ENCODE assay signal across 14 mouse cellular contexts in genomic region chr11:102611317-102611705, GRCm38 (mm10). TPM values are rescaled to one million over a fixed set of nuclear protein-coding genes. Genes with fewer than 3 reads are reported as not detected.
DNase-seq lines count a peak whose midpoint lies in the region; ATAC-seq lines count a peak whose summit lies in the region.
"Had no signal": no experiment of that assay in that cellular context is flagged by ENCODE, and none has a peak within 500 bp of the region (broad histone marks: within the 10 kb centered on the region; RNA-seq: fewer than 3 reads in every experiment).

No protein-coding gene starts in this region.

- no peak for ATAC-seq in heart, embryonic 16.5 days (replicated peaks; ENCODE audit: extremely low read depth, insufficient read depth, low FRiP score)
- no peak for ATAC-seq in midbrain, embryonic 14.5 days (ENCODE audit: low FRiP score, low TSS enrichment)
- no peak for ATAC-seq in forebrain, embryonic 13.5 days
- ATAC-seq in limb, embryonic 15.5 days (ENCODE audit: insufficient number of reproducible peaks, low FRiP score, low TSS enrichment, low read depth) = no peak

- peaks cover 27% of the 10 kb centered on the region for H3K4me1 ChIP-seq in heart, embryonic 16.5 days (ENCODE audit: control insufficient read depth, insufficient read depth, low read length)
- H3K4me1 ChIP-seq in midbrain, embryonic 10.5 days = peaks cover 54% of the 10 kb centered on the region
- H3K4me1 ChIP-seq in midbrain, embryonic 14.5 days (ENCODE audit: control insufficient read depth, insufficient read depth, low read length) = peaks cover 6% of the 10 kb centered on the region; the same call in 1 of the 2 replicates
- peaks cover 46% of the 10 kb centered on the region for H3K4me1 ChIP-seq in forebrain, embryonic 13.5 days
- peaks cover 42% of the 10 kb centered on the region for H3K4me1 ChIP-seq in limb, embryonic 15.5 days

- H3K4me2 ChIP-seq in heart, embryonic 16.5 days (ENCODE audit: low read depth, low read length) = no peak overlapping the region
- no peak overlapping the region for H3K4me2 ChIP-seq in midbrain, embryonic 14.5 days (ENCODE audit: low read length)
- peak overlapping the region; percentile 36 for H3K4me2 ChIP-seq in forebrain, embryonic 13.5 days
- no peak overlapping the region for H3K4me2 ChIP-seq in limb, embryonic 15.5 days
- H3K4me2 ChIP-seq: liver, embryonic 13.5 days had no signal

- 27% methylated on average over 6 of the region's 6 CpGs for WGBS in heart, embryonic 16.5 days
- 9% methylated on average over 6 of the region's 6 CpGs for WGBS in midbrain, embryonic 10.5 days
- WGBS in midbrain, embryonic 14.5 days = 19% methylated on average over 6 of the region's 6 CpGs
- 9% methylated on average over 6 of the region's 6 CpGs for WGBS in forebrain, embryonic 13.5 days
- WGBS in limb, embryonic 15.5 days = 15% methylated on average over 6 of the region's 6 CpGs

- no peaks in the 10 kb centered on the region for H3K27me3 ChIP-seq in heart, embryonic 16.5 days (ENCODE audit: control insufficient read depth, insufficient read depth, low read length)
- H3K27me3 ChIP-seq in midbrain, embryonic 10.5 days (ENCODE audit: low read depth, poor library complexity, severe bottlenecking) = peaks cover 60% of the 10 kb centered on the region
- no peaks in the 10 kb centered on the region for H3K27me3 ChIP-seq in midbrain, embryonic 14.5 days (ENCODE audit: control insufficient read depth, insufficient read depth, low read length)
- no peaks in the 10 kb centered on the region for H3K27me3 ChIP-seq in forebrain, embryonic 13.5 days
- no peaks in the 10 kb centered on the region for H3K27me3 ChIP-seq in limb, embryonic 15.5 days

- DNase-seq in heart, postnatal 10 days = no peak
- DNase-seq in midbrain, embryonic 10.5 days (ENCODE audit: low spot score) = no peak
- DNase-seq in midbrain, embryonic 14.5 days = no peak
- DNase-seq in cerebellum, adult 9-11 months = no peak
- no peak for DNase-seq in cerebellum, adult 8-10 months
- DNase-seq: cerebellum, adult 2 months; gastrocnemius, postnatal 25 days; layer of hippocampus, adult 9-11 months; liver, embryonic 13.5 days had no signal

- H3K27ac ChIP-seq in heart, embryonic 16.5 days (ENCODE audit: low read length) = peak overlapping the region; percentile 19; the same call in 1 of the 2 replicates
- peak overlapping the region; percentile 79 for H3K27ac ChIP-seq in midbrain, embryonic 10.5 days (replicated peaks)
- H3K27ac ChIP-seq in midbrain, embryonic 14.5 days (replicated peaks; ENCODE audit: low read depth, low read length) = no peak overlapping the region
- peak overlapping the region; percentile 73 for H3K27ac ChIP-seq in forebrain, embryonic 13.5 days
- peak overlapping the region; percentile 99 for H3K27ac ChIP-seq in limb, embryonic 15.5 days
- H3K27ac ChIP-seq: liver, embryonic 13.5 days had no signal

- H3K9ac ChIP-seq in heart, embryonic 16.5 days (ENCODE audit: low read length) = no peak overlapping the region
- no peak overlapping the region for H3K9ac ChIP-seq in midbrain, embryonic 14.5 days (replicated peaks; ENCODE audit: low read length)
- no peak overlapping the region for H3K9ac ChIP-seq in forebrain, embryonic 13.5 days
- no peak overlapping the region for H3K9ac ChIP-seq in limb, embryonic 15.5 days
- H3K9ac ChIP-seq: liver, embryonic 13.5 days had no signal

- intact Hi-C loops in heart, postnatal 10 days (cut with DNase I) = no loop called here

- no peaks in the 10 kb centered on the region for H3K9me3 ChIP-seq in heart, embryonic 16.5 days (replicated peaks; ENCODE audit: control insufficient read depth, low read length)
- no peaks in the 10 kb centered on the region for H3K9me3 ChIP-seq in midbrain, embryonic 10.5 days (replicated peaks)
- no peaks in the 10 kb centered on the region for H3K9me3 ChIP-seq in midbrain, embryonic 14.5 days (ENCODE audit: control insufficient read depth, low read length)
- no peaks in the 10 kb centered on the region for H3K9me3 ChIP-seq in forebrain, embryonic 13.5 days (replicated peaks)
- no peaks in the 10 kb centered on the region for H3K9me3 ChIP-seq in limb, embryonic 15.5 days
- H3K9me3 ChIP-seq: liver, embryonic 13.5 days; megakaryocyte, embryonic 14.5 days had no signal

- no peaks in the 10 kb centered on the region for H3K36me3 ChIP-seq in heart, embryonic 16.5 days (ENCODE audit: control insufficient read depth, insufficient read depth)
- peaks cover 5% of the 10 kb centered on the region; the same call in 1 of the 2 replicates for H3K36me3 ChIP-seq in midbrain, embryonic 10.5 days
- no peaks in the 10 kb centered on the region for H3K36me3 ChIP-seq in midbrain, embryonic 14.5 days (ENCODE audit: control insufficient read depth, insufficient read depth, low read length)
- H3K36me3 ChIP-seq in forebrain, embryonic 13.5 days (ENCODE audit: poor library complexity, severe bottlenecking) = no peaks in the 10 kb centered on the region
- no peaks in the 10 kb centered on the region for H3K36me3 ChIP-seq in limb, embryonic 15.5 days
- H3K36me3 ChIP-seq: liver, embryonic 13.5 days had no signal

- H3K4me3 ChIP-seq in heart, embryonic 16.5 days (ENCODE audit: low read length) = no peak overlapping the region
- H3K4me3 ChIP-seq in midbrain, embryonic 10.5 days = peak overlapping the region; percentile 33; the same call in 1 of the 2 replicates
- no peak overlapping the region for H3K4me3 ChIP-seq in midbrain, embryonic 14.5 days (replicated peaks; ENCODE audit: low read depth, low read length)
- H3K4me3 ChIP-seq in forebrain, embryonic 13.5 days = no peak overlapping the region
- no peak overlapping the region for H3K4me3 ChIP-seq in limb, embryonic 15.5 days
- H3K4me3 ChIP-seq: erythroblast, embryonic 14.5 days; liver, embryonic 13.5 days; megakaryocyte, embryonic 14.5 days had no signal

RNA-seq across cellular contexts. Expression of gene Fzd2, which starts 7.1 kb away (rescaled TPM):
- polyA plus RNA-seq in heart, embryonic 16.5 days (2015; fragmentation: Nextera tagmentation; extraction: Ambion mirVana) = 12.4 and 15.6 TPM in 2 replicates
- total RNA-seq in heart, postnatal 10 days (2021) = 10 to 100 TPM; 11.1 to 15.7 TPM
- polyA plus RNA-seq in midbrain, embryonic 10.5 days (2016; fragmentation: Nextera tagmentation; extraction: Ambion mirVana) = 26.5 and 27.9 TPM in 2 replicates
- polyA plus RNA-seq in midbrain, embryonic 14.5 days (2014; fragmentation: Nextera tagmentation; extraction: Ambion mirVana) = 7.2 and 8.0 TPM in 2 replicates
- polyA plus RNA-seq in forebrain, embryonic 13.5 days (2015; fragmentation: Nextera tagmentation; extraction: Ambion mirVana) = 22.0 and 24.4 TPM in 2 replicates
- polyA plus RNA-seq in limb, embryonic 15.5 days (2015; fragmentation: Nextera tagmentation; extraction: Ambion mirVana) = 41.0 and 48.5 TPM in 2 replicates
- polyA plus RNA-seq: erythroblast, embryonic 14.5 days had no signal

RNA-seq across cellular contexts. Expression of gene Gm11627, which starts 32.0 kb away (rescaled TPM):
- polyA plus RNA-seq in heart, embryonic 16.5 days (2015; fragmentation: Nextera tagmentation; extraction: Ambion mirVana) = 9.5 and 13.6 TPM in 2 replicates
- 1 to 10 TPM; 1.7 to 2.8 TPM for total RNA-seq in heart, postnatal 10 days (2021)
- polyA plus RNA-seq in midbrain, embryonic 10.5 days (2016; fragmentation: Nextera tagmentation; extraction: Ambion mirVana) = 11.1 and 12.6 TPM in 2 replicates
- polyA plus RNA-seq in midbrain, embryonic 14.5 days (2014; fragmentation: Nextera tagmentation; extraction: Ambion mirVana) = 2.3 and 4.2 TPM in 2 replicates
- 8.8 and 17.2 TPM in 2 replicates for polyA plus RNA-seq in forebrain, embryonic 13.5 days (2015; fragmentation: Nextera tagmentation; extraction: Ambion mirVana)
- polyA plus RNA-seq in limb, embryonic 15.5 days (2015; fragmentation: Nextera tagmentation; extraction: Ambion mirVana) = 10.7 and 11.3 TPM in 2 replicates
- polyA plus RNA-seq: erythroblast, embryonic 14.5 days had no signal

RNA-seq across cellular contexts. Expression of gene Meioc, which starts 52.2 kb away (rescaled TPM):
- 0.28 and 0.40 TPM in 2 replicates for polyA plus RNA-seq in heart, embryonic 16.5 days (2015; fragmentation: Nextera tagmentation; extraction: Ambion mirVana)
- total RNA-seq in heart, postnatal 10 days (2021) = under 1 TPM in 1 of 2 experiments, not detected in 1; 0.05 TPM
- polyA plus RNA-seq in midbrain, embryonic 10.5 days (2016; fragmentation: Nextera tagmentation; extraction: Ambion mirVana) = 0.16 and 0.41 TPM in 2 replicates
- polyA plus RNA-seq in midbrain, embryonic 14.5 days (2014; fragmentation: Nextera tagmentation; extraction: Ambion mirVana) = 0.12 TPM in 1 of 2 replicates, not detected in the other
- 0.09 and 0.13 TPM in 2 replicates for polyA plus RNA-seq in forebrain, embryonic 13.5 days (2015; fragmentation: Nextera tagmentation; extraction: Ambion mirVana)
- polyA plus RNA-seq in limb, embryonic 15.5 days (2015; fragmentation: Nextera tagmentation; extraction: Ambion mirVana) = 0.81 and 0.90 TPM in 2 replicates
- total RNA-seq: gastrocnemius, postnatal 25 days had no signal
- polyA plus RNA-seq: cerebellum, adult 2 months; erythroblast, embryonic 14.5 days had no signal

RNA-seq across cellular contexts. Expression of gene Gpatch8, which starts 55.1 kb away (rescaled TPM):
- 33.9 and 39.2 TPM in 2 replicates for polyA plus RNA-seq in heart, embryonic 16.5 days (2015; fragmentation: Nextera tagmentation; extraction: Ambion mirVana)
- 10 to 100 TPM; 25.2 to 28.2 TPM for total RNA-seq in heart, postnatal 10 days (2021)
- polyA plus RNA-seq in midbrain, embryonic 10.5 days (2016; fragmentation: Nextera tagmentation; extraction: Ambion mirVana) = 65.5 and 73.8 TPM in 2 replicates
- polyA plus RNA-seq in midbrain, embryonic 14.5 days (2014; fragmentation: Nextera tagmentation; extraction: Ambion mirVana) = 51.3 and 58.4 TPM in 2 replicates
- 75.1 and 83.8 TPM in 2 replicates for polyA plus RNA-seq in forebrain, embryonic 13.5 days (2015; fragmentation: Nextera tagmentation; extraction: Ambion mirVana)
- 46.2 and 56.5 TPM in 2 replicates for polyA plus RNA-seq in limb, embryonic 15.5 days (2015; fragmentation: Nextera tagmentation; extraction: Ambion mirVana)
